Mouse (Mus musculus): ENCODE data around the gene Tph1. TPM values are rescaled to one million over a fixed set of nuclear protein-coding genes. Genes with fewer than 3 reads are reported as not detected.

The Tph1 gene
- total RNA-seq (2014; rRNA removed) (not detected in 2 replicates), polyA plus RNA-seq (2012; rRNA removed) (not detected in 2 replicates)

DNA sequence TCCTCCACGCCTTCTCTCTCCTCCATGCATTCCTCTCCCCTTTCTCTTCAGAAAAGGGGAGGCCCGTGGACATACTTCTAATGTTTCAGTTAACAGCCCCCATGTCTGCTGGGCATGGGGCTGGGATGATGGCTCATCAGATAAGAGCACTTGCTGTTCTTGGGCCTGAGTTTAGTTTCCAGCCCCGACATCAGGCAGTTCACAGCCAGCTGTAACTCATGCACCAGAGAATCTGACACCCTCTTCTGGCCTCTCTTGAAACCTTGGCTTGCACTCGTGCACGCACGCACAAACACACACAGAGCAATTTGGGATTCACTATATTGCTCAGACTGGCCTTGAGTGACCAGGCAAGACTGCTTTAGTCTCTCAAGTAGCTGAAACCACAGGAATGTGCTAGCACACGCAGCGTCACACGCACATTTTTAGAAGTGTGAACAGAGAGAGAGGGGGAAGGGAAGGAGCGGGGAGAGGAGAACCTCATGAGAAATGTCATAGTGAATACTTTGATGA lies at the start of gene Tph1:
Gene Tph1, minus strand, starts transcription at position 378 of the 513 bp plus-strand sequence.
- TF ChIP-seq CTCF (IDR thresholded peaks at IDR 0.05; ENCODE audit: low read depth, low read length) (no peak), POLR2A (IDR thresholded peaks at IDR 0.05; ENCODE audit: extremely low read depth, insufficient read depth, low read length) (no peak)

DNA sequence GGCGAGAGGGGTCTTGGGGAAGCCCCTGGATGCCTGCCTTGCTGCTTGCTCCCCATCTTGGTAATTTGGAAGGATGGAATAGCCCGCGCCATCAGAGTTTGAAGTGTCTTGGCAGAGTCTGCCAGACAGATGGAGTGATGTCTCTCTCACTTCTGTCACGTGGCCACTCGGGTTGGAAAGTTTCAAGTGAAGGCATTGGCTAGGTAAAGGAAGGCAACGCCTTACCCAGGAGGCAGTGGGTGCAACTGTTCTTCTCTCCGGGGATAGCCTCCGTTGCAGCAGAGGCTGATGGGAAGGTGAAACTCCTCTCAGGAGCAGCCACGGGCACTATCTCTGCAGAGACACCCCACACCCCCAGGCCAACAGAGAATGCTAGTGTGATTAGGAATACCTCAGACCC lies 48.1 kb upstream of the Tph1 start:
- no peaks in the 10 kb centered on the region for H3K27me3 ChIP-seq (ENCODE audit: control insufficient read depth, insufficient read depth, low read length)
- no peaks in the 10 kb centered on the region for H3K36me3 ChIP-seq (ENCODE audit: control insufficient read depth, insufficient read depth, low read length)
- no peak overlapping the region; the same call in 1 of the 2 replicates for H3K9ac ChIP-seq (ENCODE audit: low read depth, low read length)
- DNase-seq (ENCODE audit: extremely low read depth, low read depth, low spot score), result no peak
- no peak overlapping the region for H3K4me3 ChIP-seq (ENCODE audit: insufficient read depth, low read depth, low read length)
- TF ChIP-seq POLR2A (IDR thresholded peaks at IDR 0.05; ENCODE audit: extremely low read depth, insufficient read depth, low read length) (no peak), CTCF (IDR thresholded peaks at IDR 0.05; ENCODE audit: low read depth, low read length) (no peak)
- no peaks in the 10 kb centered on the region for H3K79me2 ChIP-seq (ENCODE audit: control insufficient read depth, insufficient read depth, low read length)
- H3K27ac ChIP-seq (replicated peaks; ENCODE audit: insufficient read depth, low read depth, low read length), result no peak overlapping the region
- 79% methylated on average over 9 of the region's 9 CpGs for WGBS
- H3K4me1 ChIP-seq (ENCODE audit: control insufficient read depth, insufficient read depth, low read length), result peaks cover 17% of the 10 kb centered on the region

More for the DNA sequence above, at the start of gene Tph1:
- Histone ChIP-seq H3K4me3 (ENCODE audit: insufficient read depth, low read depth, low read length) (no peak within 1 kb of the TSS), H3K27me3 (ENCODE audit: control insufficient read depth, insufficient read depth, low read length) (peaks cover under 1% of the 10 kb centered on the region; the same call in 1 of the 2 replicates), H3K9ac (ENCODE audit: low read depth, low read length) (no peak within 1 kb of the TSS), H3K36me3 (ENCODE audit: control insufficient read depth, insufficient read depth, low read length) (no peaks in the 10 kb centered on the region), H3K4me1 (ENCODE audit: control insufficient read depth, insufficient read depth, low read length) (no peaks in the 10 kb centered on the region), H3K27ac (replicated peaks; ENCODE audit: insufficient read depth, low read depth, low read length) (no peak within 1 kb of the TSS), H3K79me2 (ENCODE audit: control insufficient read depth, insufficient read depth, low read length) (no peaks in the 10 kb centered on the region)
- DNase-seq (ENCODE audit: extremely low read depth, low read depth, low spot score), result no peak
- 60% methylated on average over 10 of the region's 10 CpGs for WGBS

DNA sequence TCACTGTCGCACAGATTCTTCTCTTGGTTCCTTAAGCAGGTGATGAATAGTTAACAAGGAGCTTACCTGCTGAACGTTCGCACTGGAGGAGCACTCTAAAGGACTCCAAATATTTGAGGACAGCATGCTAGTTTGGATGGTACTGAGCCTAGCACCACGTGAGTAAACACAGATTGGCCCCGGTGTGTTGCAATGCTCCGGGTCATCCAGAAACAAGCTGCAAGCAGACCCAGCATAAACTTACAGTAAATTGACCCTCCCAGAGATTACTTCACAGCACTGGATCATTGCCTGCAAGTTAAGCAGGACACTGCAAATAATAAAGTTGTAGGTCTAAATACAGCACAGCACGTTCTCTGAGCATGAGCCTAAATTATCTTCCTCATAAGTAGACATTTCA lies 47.2 kb upstream of the Tph1 start:
- Histone ChIP-seq H3K27me3 (ENCODE audit: control insufficient read depth, insufficient read depth, low read length) (no peaks in the 10 kb centered on the region), H3K79me2 (ENCODE audit: control insufficient read depth, insufficient read depth, low read length) (no peaks in the 10 kb centered on the region), H3K9ac (ENCODE audit: low read depth, low read length) (no peak overlapping the region), H3K27ac (replicated peaks; ENCODE audit: insufficient read depth, low read depth, low read length) (peak overlapping the region; percentile 30; the same call in 1 of the 2 replicates), H3K36me3 (ENCODE audit: control insufficient read depth, insufficient read depth, low read length) (no peaks in the 10 kb centered on the region), H3K4me1 (ENCODE audit: control insufficient read depth, insufficient read depth, low read length) (peaks cover 17% of the 10 kb centered on the region), H3K4me3 (ENCODE audit: insufficient read depth, low read depth, low read length) (no peak overlapping the region)
- TF ChIP-seq POLR2A (IDR thresholded peaks at IDR 0.05; ENCODE audit: extremely low read depth, insufficient read depth, low read length) (no peak), CTCF (IDR thresholded peaks at IDR 0.05; ENCODE audit: low read depth, low read length) (no peak)
- WGBS, result 15% methylated on average over 7 of the region's 7 CpGs
- peak; percentile 100 for DNase-seq (ENCODE audit: extremely low read depth, low read depth, low spot score)

DNA sequence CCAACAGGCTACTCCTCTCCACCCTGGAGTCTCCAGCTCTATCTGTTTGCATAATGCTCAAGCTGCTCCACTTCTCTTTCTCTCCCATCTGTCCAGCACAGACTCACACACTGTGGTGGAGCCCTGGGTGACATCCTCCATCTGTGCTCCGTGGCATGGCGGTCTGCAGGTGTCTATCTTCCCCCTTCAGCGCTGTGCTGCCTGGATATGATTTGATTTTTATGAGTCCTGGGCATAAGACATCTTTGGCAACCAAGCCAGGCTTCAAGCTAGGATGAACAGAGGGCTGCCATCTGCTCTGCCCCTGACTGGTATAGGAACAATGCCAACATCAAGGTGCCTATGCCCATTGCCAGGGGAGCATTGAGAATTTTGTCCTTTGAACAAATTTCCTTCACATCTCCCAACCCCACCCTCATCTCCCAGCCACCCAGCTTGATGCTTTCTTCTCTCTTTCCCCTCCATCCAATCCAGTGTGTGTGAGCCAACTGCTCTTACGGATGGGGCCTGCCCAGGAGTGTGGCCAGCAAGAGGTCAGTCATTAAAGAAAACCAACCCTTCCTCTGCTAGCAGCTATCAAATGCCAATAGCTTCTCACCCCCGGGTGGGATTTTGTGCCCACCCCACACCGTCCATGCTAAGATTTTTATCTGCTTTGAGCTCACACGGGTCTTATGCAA lies 46.4 kb upstream of the Tph1 start:
- H3K36me3 ChIP-seq (ENCODE audit: control insufficient read depth, insufficient read depth, low read length), result no peaks in the 10 kb centered on the region
- H3K79me2 ChIP-seq (ENCODE audit: control insufficient read depth, insufficient read depth, low read length), result no peaks in the 10 kb centered on the region
- no peaks in the 10 kb centered on the region for H3K27me3 ChIP-seq (ENCODE audit: control insufficient read depth, insufficient read depth, low read length)
- H3K4me1 ChIP-seq (ENCODE audit: control insufficient read depth, insufficient read depth, low read length), result peaks cover 12% of the 10 kb centered on the region
- H3K4me3 ChIP-seq (ENCODE audit: insufficient read depth, low read depth, low read length), result no peak overlapping the region
- TF ChIP-seq POLR2A (IDR thresholded peaks at IDR 0.05; ENCODE audit: extremely low read depth, insufficient read depth, low read length), result no peak
- no peak for TF ChIP-seq CTCF (IDR thresholded peaks at IDR 0.05; ENCODE audit: low read depth, low read length)
- no peak for DNase-seq (ENCODE audit: extremely low read depth, low read depth, low spot score)
- no peak overlapping the region for H3K9ac ChIP-seq (ENCODE audit: low read depth, low read length)
- H3K27ac ChIP-seq (replicated peaks; ENCODE audit: insufficient read depth, low read depth, low read length), result no peak overlapping the region
- 52% methylated on average over 7 of the region's 7 CpGs for WGBS

DNA sequence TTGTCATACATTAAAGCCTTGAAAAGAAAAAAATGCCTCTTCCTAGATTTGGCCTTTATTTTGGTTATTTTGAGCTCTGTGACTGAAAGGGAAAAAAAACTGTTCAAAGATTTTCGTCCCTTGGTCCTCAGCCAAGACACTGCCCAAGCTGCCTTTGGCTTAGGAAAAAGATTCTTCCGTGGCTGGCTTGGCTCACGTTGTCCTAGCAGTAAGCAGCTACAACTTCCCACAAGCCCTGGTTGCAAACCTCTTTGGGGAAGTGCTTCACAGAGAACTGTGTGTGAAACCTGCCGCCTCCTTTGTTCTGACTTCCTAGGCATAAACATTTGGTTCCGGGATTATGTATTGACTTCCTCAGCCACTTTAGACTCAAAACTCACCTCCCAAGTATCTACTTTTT lies 44.6 kb upstream of the Tph1 start:
- no peaks in the 10 kb centered on the region for H3K79me2 ChIP-seq (ENCODE audit: control insufficient read depth, insufficient read depth, low read length)
- DNase-seq (ENCODE audit: extremely low read depth, low read depth, low spot score), result peak; percentile 72
- TF ChIP-seq POLR2A (IDR thresholded peaks at IDR 0.05; ENCODE audit: extremely low read depth, insufficient read depth, low read length) (no peak), CTCF (IDR thresholded peaks at IDR 0.05; ENCODE audit: low read depth, low read length) (no peak)
- H3K27me3 ChIP-seq (ENCODE audit: control insufficient read depth, insufficient read depth, low read length), result no peaks in the 10 kb centered on the region
- no peaks in the 10 kb centered on the region for H3K36me3 ChIP-seq (ENCODE audit: control insufficient read depth, insufficient read depth, low read length)
- peaks cover 12% of the 10 kb centered on the region for H3K4me1 ChIP-seq (ENCODE audit: control insufficient read depth, insufficient read depth, low read length)
- 29% methylated on average over 5 of the region's 5 CpGs for whole genome bisulfite sequencing
- H3K27ac ChIP-seq (replicated peaks; ENCODE audit: insufficient read depth, low read depth, low read length), result no peak overlapping the region
- H3K9ac ChIP-seq (ENCODE audit: low read depth, low read length), result no peak overlapping the region
- no peak overlapping the region for H3K4me3 ChIP-seq (ENCODE audit: insufficient read depth, low read depth, low read length)

DNA sequence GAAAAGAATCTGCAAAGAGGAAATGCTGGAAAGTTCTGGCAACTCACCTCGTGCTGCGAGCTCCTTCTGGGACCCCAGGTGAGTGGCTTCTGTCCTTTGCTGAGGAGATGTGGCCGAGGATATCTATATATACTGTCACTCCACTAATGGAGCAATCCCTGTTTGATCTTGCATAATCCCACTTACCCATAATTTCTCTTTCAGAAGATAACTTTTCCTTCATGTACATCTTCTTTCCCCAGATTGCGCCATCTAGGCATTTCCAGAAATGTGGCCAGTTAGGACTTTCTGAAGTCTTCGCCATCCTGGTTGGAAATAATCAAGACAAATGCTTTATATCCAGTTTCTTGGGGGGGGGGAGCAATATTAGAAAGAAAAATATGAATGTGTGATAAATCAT lies 43.3 kb upstream of the Tph1 start, which contains the start of gene Saa3:
Gene Saa3, minus strand, starts transcription at position 101 of the 400 bp plus-strand sequence.
- Histone ChIP-seq H3K36me3 (ENCODE audit: control insufficient read depth, insufficient read depth, low read length) (no peaks in the 10 kb centered on the region), H3K4me3 (ENCODE audit: insufficient read depth, low read depth, low read length) (no peak within 1 kb of the TSS), H3K27ac (replicated peaks; ENCODE audit: insufficient read depth, low read depth, low read length) (no peak within 1 kb of the TSS), H3K4me1 (ENCODE audit: control insufficient read depth, insufficient read depth, low read length) (peaks cover 12% of the 10 kb centered on the region), H3K79me2 (ENCODE audit: control insufficient read depth, insufficient read depth, low read length) (no peaks in the 10 kb centered on the region), H3K27me3 (ENCODE audit: control insufficient read depth, insufficient read depth, low read length) (no peaks in the 10 kb centered on the region), H3K9ac (ENCODE audit: low read depth, low read length) (no peak within 1 kb of the TSS)
- 83% methylated on average over 5 of the region's 5 CpGs for WGBS
- TF ChIP-seq CTCF (IDR thresholded peaks at IDR 0.05; ENCODE audit: low read depth, low read length), result no peak
- TF ChIP-seq POLR2A (IDR thresholded peaks at IDR 0.05; ENCODE audit: extremely low read depth, insufficient read depth, low read length), result no peak
- no peak for DNase-seq (ENCODE audit: extremely low read depth, low read depth, low spot score)
